Mouse (Mus musculus) C2C12 (cell line): ENCODE measurements around the gene Irf9.

Experiments
- CEBPB ChIP-seq: IDR thresholded peaks from one replicate; pipeline ENCODE4 v1.6.1; 2011; ENCODE audit warnings: low read depth, mild to moderate bottlenecking, control low read depth, moderate library complexity
- CTCF ChIP-seq: IDR thresholded peaks from one replicate; pipeline ENCODE4 v1.5.1; 2011; ENCODE audit not compliant: control insufficient read depth, insufficient read depth, insufficient read length
- MAX ChIP-seq: IDR thresholded peaks from one replicate; pipeline ENCODE4 v1.6.1; 2011; ENCODE audit warnings: mild to moderate bottlenecking, control low read depth
- MYOD1 ChIP-seq: IDR thresholded peaks from one replicate; pipeline ENCODE4 v1.6.1; 2011; ENCODE audit warnings: low read depth; ENCODE audit not compliant: control insufficient read depth, insufficient read length
- MYOG ChIP-seq: IDR thresholded peaks from one replicate; pipeline ENCODE4 v1.6.1; 2011; ENCODE audit not compliant: control insufficient read depth, insufficient read length; ENCODE audit errors: extremely low read depth
- USF1 ChIP-seq: IDR thresholded peaks from one replicate; pipeline ENCODE4 v1.6.1; 2011; ENCODE audit warnings: low read depth, mild to moderate bottlenecking, control low read depth, moderate library complexity

DNA sequence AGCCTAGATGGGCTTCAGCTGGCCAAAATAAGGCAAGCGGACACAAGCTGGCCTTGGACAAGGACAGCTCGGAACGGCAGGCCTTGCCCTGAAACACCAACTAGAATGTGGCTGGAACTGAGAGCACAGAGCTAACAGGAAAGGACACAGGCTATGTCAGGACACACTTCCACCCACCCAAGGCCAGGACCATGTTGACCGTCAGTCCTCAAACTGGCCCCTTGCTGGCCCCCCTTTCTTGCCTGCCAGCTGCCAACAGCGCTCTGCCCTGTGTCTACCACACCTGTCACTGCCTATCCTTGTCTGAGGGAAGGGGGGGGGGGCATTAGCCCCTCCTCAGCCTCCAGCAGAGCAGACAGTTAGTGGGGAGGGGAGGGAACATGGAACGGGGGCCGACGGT is 28.1 kb upstream of the Irf9 start, which contains the start of gene Fitm1:
- no peak for TF ChIP-seq MYOD1
- TF ChIP-seq CTCF, result no peak
- TF ChIP-seq MAX, result no peak
- no peak for TF ChIP-seq MYOG
- TF ChIP-seq USF1, result no peak
- no peak for TF ChIP-seq CEBPB
